Mouse (Mus musculus): Measurements from ENCODE around the gene Gm3233.

DNA sequence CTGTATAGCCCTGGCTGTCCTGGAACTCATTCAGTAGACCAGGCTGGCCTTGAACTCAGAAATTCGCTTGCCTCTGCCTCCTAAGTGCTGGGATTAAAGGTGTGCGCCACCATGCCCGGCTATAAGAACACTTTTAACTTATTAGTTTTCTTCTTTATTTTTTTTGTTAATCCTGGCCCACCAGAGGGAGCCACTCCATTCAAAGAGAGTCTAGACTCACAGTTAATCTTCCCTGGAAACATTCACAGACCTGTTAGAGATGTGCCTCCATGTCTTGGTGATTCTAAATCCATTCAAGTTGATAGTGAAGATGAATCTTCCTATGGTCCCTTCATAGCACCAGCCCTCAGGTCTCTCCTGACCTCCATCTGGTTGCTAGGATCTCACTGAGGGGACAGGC is 49.7 kb downstream of the Gm3233 start:
- no peak for TF ChIP-seq EP300 (IDR thresholded peaks at IDR 0.05; ENCODE audit: low read depth)
- peak; percentile 16 for TF ChIP-seq CTCF (IDR thresholded peaks at IDR 0.05; ENCODE audit: low read depth)

Measured in heart, postnatal 0 days (tissue).